Mouse (Mus musculus) right cerebral cortex, postnatal 25 days (tissue): ENCODE measurements around the gene Zcchc24.
A peak's percentile ranks its signal among the peaks of the same experiment; 100 is the strongest.

Experiments
- DNase-seq: peaks from one replicate; pipeline ENCODE4 v3.0.0; 2022

Gene Zcchc24

DNA sequence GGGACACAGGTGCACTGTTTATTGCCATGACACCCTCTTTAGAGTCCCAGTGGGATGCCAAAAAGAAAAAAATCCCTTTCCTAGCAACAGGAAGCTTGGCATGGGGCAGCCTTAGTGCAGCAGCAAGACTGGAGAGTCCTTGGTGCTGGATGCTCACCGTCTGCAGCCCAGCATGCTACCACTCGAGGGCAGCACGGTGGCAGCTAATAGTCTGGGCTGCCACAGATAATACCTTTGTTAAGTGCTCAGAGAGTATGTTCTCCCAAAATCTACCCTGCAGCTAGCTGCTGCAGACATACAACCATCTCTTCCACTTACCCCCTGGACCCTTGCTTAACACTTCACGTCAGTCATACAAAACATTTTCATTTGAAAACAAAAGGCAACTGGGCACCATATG, 55.4 kb downstream of the Zcchc24 start:
- DNase-seq, result no peak

DNA sequence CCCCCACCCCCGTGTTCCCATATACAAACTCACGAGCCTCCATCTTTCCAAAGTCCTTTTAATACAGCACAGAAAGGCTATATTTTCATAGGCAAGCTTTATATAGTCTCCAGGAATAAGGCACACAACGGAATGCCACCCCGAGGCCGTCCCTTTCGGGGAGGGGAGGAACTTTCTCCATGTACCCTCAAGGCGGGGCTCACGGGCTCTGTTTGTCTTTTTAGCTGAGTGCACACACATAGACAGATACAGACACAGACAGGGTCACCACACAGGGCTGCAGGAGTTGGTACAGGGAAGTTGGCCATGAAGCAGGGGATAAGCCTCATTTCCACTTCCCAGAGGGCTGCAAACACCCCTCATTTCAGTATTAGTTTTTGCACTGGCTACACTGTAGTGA, 57.2 kb downstream of the Zcchc24 start:
- no peak for DNase-seq

DNA sequence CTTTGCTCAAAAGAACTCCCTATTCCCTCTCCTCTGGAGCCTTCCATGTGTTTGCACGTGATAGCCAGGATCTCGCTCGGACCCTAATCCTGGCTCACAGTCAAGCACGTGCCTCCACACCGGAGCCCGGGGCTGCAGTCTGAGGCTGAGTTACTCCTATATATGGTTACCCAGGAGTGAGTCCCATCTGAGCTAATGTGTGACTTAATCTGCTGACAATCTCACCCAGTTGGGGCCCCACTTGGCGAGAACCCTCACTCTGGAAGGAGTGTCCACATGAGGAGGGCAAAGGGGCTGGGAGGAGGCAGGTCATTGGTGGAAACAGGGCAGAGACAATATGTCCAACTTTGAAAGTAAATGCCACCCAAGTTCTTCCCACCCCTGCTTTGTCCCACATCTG, 57.7 kb downstream of the Zcchc24 start:
- DNase-seq, result no peak

DNA sequence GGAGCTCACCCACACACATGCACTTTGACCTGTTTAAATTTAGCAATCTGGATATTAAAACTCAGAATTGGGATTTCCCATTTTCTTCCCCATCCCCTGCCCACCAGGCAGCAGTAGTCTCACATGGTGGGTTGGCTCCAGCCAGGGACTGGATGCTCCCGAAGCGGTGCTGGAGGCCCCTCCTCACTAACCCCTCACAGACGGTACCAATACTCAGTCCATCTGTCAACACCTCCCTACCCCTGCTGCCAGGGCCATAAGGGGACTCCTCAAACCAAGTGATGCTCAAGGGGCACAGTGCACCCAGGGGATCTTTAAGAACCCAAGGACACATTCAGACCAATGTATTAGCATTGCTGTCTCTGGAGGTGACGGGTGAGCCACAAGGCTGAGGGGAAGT, 58.2 kb downstream of the Zcchc24 start:
- DNase-seq, result no peak

DNA sequence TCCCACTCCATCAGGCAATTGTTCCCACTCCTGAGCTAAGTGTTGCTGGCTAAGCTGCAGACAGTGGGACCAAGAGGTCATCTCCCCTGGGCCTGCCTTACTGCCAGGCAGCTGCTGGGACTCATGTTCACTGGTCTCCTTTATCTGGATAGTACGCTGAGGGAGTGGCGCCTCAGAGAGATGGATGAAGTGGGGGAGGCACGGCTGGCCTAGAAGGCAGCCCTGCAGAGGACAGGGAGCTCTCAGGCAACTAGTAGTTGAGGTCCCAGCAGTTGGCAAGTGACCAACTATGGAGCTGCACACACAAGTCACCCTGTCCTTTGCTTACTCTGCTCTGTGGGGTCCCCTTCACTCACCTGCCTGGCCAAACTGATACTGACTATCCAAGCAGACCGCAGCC, 58.8 kb downstream of the Zcchc24 start:
- DNase-seq, result no peak

DNA sequence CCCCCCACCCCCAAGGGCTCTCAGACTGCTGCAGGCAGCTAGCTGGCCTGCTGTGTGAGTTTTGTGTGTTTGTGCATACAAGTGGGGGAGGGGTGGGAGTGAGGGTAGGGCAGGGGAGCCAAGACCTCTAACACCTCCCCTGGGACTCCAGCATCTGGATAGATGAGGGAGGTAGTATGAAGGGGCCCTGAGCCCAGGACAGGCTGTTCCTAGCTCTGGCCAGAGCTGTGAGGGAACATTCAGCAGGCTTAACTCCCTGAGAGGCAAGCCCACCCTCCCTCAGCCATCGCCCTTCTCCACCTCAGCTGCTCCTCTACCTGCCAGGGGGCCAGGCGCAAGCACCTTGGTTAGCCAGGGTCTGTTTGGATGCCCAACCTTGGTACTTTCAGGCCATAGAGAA, 59.9 kb downstream of the Zcchc24 start:
- no peak for DNase-seq

DNA sequence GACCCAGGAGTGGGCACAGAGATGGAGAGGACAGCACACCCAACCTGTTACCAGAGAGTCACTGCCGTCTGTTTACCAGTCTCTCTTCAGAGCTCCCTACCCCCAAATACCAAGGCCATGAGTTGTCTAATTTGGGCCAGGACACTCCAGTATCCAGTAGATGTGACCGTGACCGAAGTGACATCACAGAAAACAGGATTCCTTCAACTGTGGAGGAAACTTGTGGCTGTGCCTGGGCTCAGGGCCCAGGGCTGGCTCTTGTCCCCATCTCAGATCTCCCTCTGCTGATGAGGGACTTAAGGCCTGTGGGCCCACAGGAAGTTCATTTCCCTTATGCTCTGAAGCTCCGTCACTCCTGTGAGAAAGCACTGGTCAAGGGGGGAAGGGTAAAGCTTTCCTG, 60.4 kb downstream of the Zcchc24 start:
- no peak for DNase-seq

DNA sequence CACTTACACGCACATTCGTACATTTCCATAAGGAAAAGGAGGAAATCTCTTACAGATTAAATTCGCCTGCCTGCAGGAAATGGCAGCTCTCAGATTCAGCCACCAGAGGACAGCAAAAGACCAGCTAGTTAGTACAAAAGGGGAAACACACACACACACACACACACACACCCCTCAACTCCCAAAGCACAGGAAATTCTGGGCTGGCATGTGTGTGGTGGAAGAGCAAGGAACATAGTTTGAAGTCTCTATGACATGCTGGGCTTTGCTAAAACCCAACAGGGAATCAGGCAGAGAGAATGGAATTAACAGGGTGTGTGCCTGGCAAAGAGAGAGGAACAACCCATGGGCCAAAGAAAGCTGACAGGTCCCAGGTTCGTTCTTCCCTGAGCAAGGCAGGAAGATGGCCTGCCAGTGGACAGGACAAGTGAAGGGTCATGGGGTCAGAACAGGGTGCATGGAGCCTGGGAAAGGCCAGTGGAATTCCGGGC, 61.1 kb downstream of the Zcchc24 start:
- DNase-seq, result peak; percentile 60

DNA sequence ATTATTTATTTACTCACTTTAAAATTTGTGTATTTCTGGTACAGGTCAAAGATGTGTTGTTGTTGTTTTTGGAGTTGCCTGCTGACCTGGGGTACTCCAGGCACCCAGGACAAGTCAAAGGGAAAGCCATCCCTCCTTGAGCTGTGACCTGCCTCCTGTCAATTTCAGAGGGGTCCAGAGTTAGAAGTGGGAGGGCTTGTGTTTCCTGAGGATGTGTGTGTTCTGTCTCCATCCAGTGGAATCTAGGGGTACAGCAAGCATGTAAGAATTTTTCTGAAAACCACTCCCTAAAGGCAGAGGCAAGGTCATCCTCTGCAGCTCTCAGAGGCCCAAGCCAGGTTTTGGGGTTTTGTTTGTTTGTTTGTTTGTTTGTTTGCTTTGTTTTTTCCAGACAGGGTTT, 66.9 kb downstream of the Zcchc24 start:
- no peak for DNase-seq

DNA sequence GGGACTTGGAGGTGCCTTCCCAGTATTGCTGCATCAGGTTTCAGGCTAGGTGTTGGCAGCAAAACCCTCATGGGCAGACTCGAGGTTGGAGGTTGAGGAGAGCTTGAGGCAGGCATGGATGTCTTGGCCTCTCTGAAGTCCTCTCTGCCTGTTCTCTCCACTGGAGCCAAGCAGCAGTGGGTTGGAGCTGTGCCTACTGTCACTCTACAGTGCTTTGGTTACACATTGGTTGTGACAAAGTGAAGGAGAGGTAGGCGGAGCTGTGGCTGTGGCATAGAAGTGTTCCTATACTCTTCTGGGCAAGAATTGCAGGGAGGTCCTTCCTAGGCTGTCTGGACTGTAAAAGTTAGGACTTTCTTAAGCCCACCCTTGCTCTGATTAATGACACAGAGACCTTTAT, 72.5 kb downstream of the Zcchc24 start:
- DNase-seq, result no peak

DNA sequence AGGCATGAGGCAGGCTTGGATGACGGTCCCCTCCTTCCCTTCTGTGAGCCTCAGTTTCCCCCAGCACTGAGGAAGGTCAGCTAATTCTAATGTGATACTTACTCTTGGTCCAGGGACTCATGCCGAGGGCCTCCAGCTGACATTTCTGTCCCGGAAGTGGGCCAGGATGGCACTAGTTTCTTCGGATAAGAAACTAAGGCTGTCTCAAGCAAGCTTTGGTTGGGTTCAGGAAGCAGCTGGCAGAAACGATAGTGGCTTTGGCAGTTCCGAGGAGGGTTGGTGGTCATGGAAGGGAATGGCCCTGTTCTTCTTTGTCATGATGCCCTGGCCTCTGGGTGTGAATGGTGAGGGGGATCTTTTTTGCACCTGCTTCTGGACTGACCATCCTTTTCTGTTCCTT, 73.8 kb downstream of the Zcchc24 start:
- no peak for DNase-seq

DNA sequence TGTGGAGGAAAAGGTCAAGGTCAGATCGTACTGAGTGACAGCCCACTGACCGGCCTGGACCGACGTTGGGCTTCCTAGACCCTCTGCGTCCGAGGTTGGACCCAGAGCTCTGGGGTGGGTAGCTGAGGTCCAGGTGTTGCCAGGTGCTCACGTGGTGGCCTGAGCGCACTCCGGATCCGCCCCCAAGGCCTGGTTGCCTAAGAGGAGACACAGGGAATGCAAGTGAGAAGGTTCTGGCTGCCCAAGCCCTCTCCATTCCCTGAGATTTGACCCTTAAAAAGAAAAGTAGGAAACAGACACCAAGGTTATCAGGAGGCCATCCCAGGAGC, 74.3 kb downstream of the Zcchc24 start:
- no peak for DNase-seq

DNA sequence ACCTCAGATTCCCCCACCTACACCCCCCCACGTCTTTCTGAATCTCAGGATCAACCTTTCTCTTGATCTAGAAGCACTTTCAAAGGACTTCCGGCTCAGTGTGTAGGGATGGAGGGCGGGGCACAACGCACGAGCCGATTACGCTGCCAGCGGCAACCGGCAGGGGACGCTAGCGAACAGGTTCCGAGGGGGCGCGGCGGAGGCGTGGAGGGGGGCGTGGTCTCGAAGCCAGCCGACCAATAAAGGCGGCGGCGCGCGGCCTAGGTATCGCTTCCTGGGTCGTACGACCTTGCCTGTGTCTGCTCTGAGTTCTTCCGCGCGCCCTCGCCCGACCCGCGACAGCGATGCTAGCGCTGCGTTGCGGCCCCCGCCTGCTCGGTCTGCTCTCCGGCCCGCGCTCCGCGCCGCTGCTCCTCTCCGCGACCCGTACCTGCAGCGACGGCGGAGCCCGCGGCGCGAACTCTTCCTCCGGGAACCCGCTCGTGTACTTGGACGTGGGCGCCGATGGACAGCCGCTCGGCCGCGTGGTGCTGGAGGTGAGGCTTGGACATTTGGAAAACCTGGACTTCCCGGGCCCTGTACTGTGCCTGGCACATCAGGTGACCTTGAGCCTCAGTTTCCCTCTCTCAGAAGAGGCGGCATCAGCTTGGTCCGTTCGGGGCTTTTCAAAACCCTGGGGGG, 74.8 kb downstream of the Zcchc24 start, which contains the start of gene Ppif:
Gene Ppif (plus strand): TSS at position 267 of the 681 bp plus-strand sequence.
- DNase-seq, result peak; percentile 96

DNA sequence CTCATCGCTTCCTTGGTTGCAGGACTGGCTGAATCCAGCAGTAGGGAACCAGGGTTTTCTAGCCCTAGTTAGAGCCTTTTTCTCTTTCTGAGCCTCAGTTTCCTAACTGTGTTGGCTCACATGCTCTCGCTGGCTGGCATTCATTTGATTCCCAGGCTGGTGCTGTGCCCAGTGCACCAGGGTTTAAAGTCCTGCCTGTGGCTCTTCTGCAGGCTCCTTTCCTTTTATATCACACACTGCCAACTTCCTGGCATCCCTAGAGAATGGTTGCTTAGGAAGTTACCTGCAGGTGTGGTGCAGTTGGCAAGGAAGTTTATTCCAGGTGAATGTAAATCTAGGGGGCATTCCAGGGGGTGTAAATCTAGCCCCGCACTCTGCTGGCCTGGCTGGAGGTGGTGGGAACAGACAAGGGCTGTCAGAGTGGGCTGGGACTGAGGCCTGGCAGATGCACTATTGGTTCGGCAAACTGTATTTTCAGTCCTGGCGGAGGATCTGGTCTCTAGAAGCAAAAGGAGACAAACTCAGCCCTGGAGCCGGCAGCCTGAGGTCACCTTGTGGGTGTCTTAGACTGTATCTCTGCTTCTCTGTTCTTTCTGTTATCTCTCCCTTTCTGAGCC, 75.5 kb downstream of the Zcchc24 start:
- no peak for DNase-seq

DNA sequence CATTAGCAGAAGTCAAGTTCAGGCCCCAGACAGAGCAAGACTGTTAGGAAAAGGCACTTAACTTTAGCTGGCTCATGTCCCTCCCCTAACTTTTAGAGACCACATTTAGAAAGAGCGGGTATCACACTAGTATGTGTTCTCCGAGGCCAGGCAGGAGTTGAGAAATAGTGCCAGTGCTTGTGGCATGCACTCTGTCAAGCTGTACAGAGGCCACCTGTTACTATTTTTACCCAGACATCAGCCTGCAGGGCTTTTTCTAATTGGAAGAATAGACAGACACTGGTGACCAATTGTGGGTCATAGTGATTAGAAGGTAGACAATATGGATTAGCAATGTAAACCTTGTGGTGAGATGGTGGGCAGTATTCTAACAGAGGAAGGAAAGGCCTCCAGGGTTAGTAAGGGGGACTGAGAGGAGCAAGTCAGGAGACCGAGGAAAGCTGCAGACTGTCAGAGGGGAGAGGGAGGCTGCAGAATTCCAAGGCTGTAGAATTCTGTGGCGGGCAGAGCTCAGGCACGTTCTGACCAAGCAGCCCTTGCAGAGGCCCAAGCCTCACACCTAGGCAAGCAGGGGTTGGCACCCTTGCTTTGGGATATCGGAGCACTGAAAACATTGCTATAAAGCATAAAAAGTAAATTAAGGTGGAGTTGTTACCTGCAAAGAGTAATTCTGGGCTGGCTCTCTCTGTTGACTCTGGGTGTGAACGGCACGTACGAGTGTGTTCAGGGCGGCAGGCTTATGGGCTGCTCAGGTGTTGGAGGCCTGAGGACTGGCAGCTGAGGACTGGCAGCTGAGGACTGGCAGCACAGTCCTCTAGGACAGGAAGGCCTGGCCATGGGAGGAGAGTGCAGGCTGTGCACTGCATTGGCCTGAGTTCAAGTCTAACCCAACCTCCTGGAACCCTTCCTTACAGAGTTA, 81.6 kb downstream of the Zcchc24 start:
- DNase-seq, result no peak

DNA sequence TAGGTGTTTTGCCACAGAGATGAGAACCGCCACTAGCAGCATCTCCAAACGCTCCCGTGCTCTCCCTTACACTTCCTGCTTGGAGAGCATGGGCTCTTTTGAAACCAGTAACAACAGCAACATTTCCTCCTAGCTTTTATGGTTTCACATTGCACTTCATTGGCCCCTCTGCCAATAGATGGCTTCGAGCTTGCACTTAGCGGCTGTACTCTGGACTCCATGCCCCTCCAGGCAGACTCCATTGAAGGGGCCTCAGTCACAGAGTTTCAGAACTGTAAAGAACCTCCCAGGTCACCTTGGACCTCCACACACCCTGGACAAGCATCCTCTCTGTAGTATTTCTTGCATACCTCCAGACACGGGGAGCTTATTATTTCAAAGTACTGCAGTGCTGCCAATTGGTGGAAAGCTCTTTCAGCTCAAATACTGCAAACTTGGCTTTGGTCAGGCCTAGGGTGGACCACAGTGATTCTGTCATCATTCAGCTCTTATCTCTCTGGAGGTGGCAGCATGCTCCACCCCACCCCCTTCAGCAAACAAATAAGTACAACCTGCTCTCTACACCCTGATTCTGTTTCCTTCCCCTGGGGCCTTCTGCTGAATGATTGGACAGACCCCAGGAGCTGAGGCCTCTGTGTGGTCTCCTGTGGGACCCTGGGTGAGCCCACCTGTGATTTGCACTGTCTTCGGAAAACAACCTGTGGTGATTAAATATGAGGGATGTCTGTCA, 82.5 kb downstream of the Zcchc24 start:
- no peak for DNase-seq

DNA sequence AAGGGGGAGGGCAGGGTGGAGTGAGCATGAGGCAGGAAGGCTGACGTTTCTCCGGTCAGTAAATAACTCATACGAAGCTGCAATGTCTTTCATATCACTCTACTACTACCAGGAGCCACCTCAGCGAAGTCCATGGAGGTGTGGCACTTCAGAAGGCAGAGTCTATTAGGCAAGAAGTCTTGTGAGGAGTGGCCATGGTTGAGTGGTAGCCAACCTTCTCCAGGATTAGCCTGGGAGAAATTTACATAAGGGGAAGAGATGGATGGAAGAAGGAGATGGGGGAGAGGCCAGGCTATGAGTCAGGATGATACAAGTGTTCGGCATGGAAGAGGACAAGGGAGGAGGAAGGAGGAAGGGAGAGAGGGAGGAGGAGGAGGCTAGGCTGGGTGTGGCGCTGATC, 86.8 kb downstream of the Zcchc24 start:
- DNase-seq, result no peak

DNA sequence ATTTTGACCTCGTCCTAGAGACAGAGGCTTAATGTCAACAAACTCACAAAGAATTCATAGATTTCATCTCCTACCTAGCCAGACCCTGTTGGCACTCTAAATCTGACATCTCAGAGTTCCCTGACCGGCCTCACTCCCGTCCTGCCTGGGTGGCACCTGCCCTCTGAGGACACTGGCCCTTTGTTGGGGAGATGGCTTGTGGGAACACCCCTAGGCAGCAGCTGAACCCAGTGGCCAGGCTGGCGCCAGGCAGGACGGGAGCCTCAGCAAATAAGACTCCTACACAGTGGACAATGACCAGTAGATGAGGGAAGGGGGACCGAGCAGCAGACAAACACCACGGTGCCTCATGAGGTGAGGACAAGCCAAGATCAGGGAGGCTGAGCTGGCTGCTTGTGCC, 89.2 kb downstream of the Zcchc24 start:
- no peak for DNase-seq

DNA sequence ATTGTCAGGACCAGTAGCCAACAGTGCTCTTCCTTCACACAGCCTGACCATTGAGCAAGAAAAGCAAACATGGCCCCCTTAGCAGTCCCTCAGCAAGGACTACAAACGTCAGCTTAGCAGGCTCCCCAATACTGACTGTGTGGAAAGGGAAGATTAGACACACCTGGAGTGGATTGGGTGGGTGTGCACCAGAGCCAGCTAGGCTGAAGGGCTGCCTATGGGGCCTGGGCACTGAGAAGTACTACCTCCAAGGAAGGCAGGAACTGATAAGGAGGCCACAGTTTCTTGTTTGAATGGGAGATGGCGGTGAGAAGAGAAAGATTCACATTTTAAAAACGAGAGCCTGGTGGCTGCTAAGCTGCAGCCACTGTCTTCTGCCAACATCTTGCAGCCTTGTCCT, 101.3 kb downstream of the Zcchc24 start:
- DNase-seq, result no peak

DNA sequence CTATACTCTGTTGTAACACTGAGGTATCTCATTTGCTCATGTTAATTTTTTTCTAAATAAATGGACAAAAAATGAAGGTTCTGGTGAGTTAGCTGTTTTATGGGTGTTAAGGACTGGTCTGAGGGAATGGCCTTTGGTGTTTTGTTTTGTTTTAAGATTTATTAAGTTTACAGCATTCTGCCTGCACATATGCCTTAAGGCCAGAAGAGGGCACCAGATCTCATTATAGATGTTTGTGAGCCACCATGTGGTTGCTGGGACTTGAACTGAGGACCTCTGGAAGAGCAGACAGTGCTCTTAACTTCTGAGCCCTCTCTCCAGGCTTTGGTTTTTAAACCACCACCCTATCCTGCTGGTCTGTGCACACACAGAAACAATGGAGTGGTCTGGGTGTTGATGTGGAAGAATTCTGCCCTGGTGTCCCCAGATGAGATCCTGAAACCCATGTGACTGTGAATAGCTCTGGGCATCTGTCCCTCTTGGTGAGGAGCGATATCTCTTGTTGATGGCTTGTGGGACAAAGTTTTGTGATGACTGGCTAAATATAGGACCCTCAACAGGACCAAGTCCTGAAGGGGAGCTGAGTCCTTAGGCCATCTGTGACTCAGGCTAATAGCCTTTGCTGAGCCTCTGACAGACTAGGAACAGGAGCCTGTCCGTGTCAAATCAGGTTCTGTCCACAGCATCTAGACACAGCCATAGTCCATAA, 102.0 kb downstream of the Zcchc24 start:
- no peak for DNase-seq

DNA sequence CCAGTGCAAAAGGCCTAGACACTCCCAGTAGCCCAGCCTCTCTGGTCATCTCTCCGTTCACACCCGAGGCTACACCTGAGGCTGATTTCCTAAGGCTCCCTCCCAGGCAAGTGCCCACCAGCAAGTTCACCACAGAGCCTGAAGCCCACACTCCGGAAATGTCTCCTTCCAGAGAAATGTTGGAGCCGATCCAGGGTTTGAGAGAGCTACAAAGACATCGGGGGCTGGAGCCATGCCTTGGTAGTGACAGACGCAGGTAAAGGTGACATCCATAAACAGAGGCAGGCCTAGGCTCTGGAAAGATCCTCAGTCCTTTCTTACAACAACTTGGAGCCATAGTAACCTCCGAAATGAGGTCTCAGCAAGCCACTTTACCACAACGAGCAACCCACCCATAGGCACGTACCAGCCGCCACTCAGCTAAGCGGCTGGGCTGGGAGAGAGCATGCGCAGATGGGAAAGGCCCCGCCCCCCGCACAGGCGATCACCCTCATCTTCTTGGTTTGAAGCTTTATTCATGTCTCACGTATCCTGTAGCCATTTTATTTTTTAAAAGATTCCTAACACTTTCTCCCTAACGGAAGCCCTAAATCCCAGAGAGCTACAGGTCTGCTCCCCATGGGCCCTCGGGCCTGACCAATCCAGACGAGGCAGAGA, 103.4 kb downstream of the Zcchc24 start:
- DNase-seq, result no peak

DNA sequence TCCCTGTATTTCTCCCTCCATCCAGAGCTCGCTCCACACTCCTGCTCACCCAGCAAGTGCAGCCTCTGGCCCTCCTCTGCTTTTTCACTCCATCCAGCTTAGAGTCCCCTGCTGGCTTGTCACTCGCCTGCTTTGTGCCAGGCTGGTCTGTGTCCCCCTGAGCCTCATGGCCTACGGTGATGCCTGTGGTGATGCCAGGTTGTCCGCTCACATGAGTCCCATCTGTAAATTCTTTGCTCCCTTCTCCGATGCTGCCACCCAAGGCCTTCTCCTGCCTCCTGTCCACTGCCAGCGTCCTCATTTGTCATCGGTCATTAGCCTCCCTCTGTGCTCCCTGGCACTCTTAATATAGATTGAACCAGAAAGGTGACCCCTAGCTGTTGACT, 104.5 kb downstream of the Zcchc24 start:
- no peak for DNase-seq
